Comparison of ENCODE assay signal across 23 mouse cellular contexts in the genomic region with DNA sequence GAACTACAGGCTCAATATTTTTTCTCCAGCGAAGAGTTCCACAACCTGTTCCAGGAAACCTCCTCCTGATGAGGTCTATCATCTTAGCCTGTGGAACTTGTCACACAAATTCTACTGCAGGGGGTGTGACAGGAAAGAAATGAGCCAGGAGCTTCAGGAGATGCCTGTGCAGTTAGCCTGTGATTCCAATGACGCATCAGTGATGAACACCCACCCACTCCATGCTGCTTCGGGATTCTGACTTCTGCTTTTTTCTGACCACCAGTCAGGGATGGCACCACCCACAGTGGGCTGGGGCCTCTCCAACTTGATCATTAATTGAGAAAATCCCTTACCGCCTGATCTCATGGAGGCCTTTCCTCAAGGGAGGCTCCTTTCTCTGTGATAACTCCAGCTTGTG. TPM values are rescaled to one million over a fixed set of nuclear protein-coding genes. Genes with fewer than 3 reads are reported as not detected.
DNase-seq lines count a peak whose midpoint lies in the region; ATAC-seq and TF ChIP-seq lines count a peak whose summit lies in the region.
"Had no signal": no experiment of that assay in that cellular context is flagged by ENCODE, and none has a peak within 500 bp of the region (broad histone marks: within the 10 kb centered on the region; RNA-seq: fewer than 3 reads in every experiment).

No protein-coding gene starts in this region.

- no peak for TF ChIP-seq EP300 in CH12.LX (IDR thresholded peaks at IDR 0.05; ENCODE audit: low read length)

- in situ Hi-C loops in CH12.LX (cut with MboI; ENCODE audit: low pct_ligation_motif_present, low pct_unique_long_range_greater_than_20kb, low sequenced_read_pairs), result no loop called here

- no peak overlapping the region for H3K27ac ChIP-seq in heart, embryonic 10.5 days
- no peak overlapping the region for H3K27ac ChIP-seq in CH12.LX (ENCODE audit: insufficient read depth, low read depth)
- no peak overlapping the region for H3K27ac ChIP-seq in embryonic facial prominence, embryonic 10.5 days (replicated peaks)
- H3K27ac ChIP-seq: forebrain, embryonic 12.5 days; heart, embryonic 13.5 days; hindbrain, embryonic 14.5 days; layer of hippocampus, adult 2 months; limb, embryonic 13.5 days; liver, embryonic 13.5 days; midbrain, embryonic 12.5 days; neural tube, embryonic 13.5 days had no signal

- no peaks in the 10 kb centered on the region for H3K79me2 ChIP-seq in CH12.LX (replicated peaks; ENCODE audit: control insufficient read depth, extremely low read depth, insufficient read depth, poor library complexity, severe bottlenecking)

- TF ChIP-seq CTCF in CH12.LX (conservative IDR thresholded peaks at IDR 0.05 in 1 of 2, IDR thresholded peaks at IDR 0.05 in 1 of 2; ENCODE audit: low read depth in 2 of 2, low read length in 2 of 2), result no peak

- no peak for TF ChIP-seq RAD21 in CH12.LX (IDR thresholded peaks at IDR 0.05; ENCODE audit: low read depth, low read length)

- H3K4me1 ChIP-seq in heart, embryonic 10.5 days, result peaks cover 13% of the 10 kb centered on the region
- H3K4me1 ChIP-seq in CH12.LX (ENCODE audit: control insufficient read depth in 1 of 2, insufficient read depth in 2 of 2), result peaks cover 2 to 11% of the 10 kb centered on the region in 2 experiments; a peak in 2 of 4 replicates
- H3K4me1 ChIP-seq in embryonic facial prominence, embryonic 10.5 days, result peaks cover 15% of the 10 kb centered on the region
- H3K4me1 ChIP-seq: liver, embryonic 13.5 days had no signal

- peak; percentile 47 for DNase-seq in heart, embryonic 10.5 days (ENCODE audit: low spot score)
- DNase-seq in heart, adult 18-20 months, result no peak
- peak; percentile 22 to 49 for DNase-seq in left cerebral cortex, adult 18-20 months (ENCODE audit: low spot score in 2 of 2)
- no peak for DNase-seq in left cerebral cortex, postnatal 4 days
- peak; percentile 20 for DNase-seq in CH12.LX (ENCODE audit: extremely low read depth)
- DNase-seq in thymus, postnatal 0 days (ENCODE audit: low spot score), result no peak
- no peak for DNase-seq in embryonic facial prominence, embryonic 10.5 days (ENCODE audit: low spot score)
- DNase-seq: adrenal gland, adult 8-10 months; cerebellum, adult 18-20 months; cerebellum, postnatal 36 days; gastrocnemius, postnatal 36 days; kidney, adult 8-10 months; liver, embryonic 13.5 days; lung, embryonic 14.5 days; thymus, postnatal 36 days had no signal

- no peak overlapping the region for H3K9ac ChIP-seq in CH12.LX (ENCODE audit: insufficient read depth, low read depth)
- H3K9ac ChIP-seq: forebrain, embryonic 12.5 days; heart, embryonic 13.5 days; hindbrain, embryonic 14.5 days; limb, embryonic 13.5 days; liver, embryonic 13.5 days; lung, embryonic 14.5 days; midbrain, embryonic 12.5 days; neural tube, embryonic 13.5 days had no signal

- ATAC-seq in common myeloid progenitor, adult 5-6 weeks (replicated peaks; ENCODE audit: low read depth, poor library complexity, severe bottlenecking), result peak; percentile 82

- TF ChIP-seq POLR2A in CH12.LX (IDR thresholded peaks at IDR 0.05; ENCODE audit: low read depth, low read length), result no peak

- intact Hi-C loops in left cerebral cortex, postnatal 4 days (cut with DNase I), result no loop called here

- dilution Hi-C loops in CH12.LX (cut with MboI; ENCODE audit: extremely low pct_ligation_motif_present, extremely low pct_unique_long_range_greater_than_20kb, low sequenced_read_pairs), result no loop called here

- WGBS in heart, embryonic 10.5 days, result 64% methylated on average over 4 of the region's 4 CpGs
- WGBS in embryonic facial prominence, embryonic 10.5 days, result 75% methylated on average over 4 of the region's 4 CpGs

- no peaks in the 10 kb centered on the region for H3K9me3 ChIP-seq in heart, embryonic 10.5 days
- no peaks in the 10 kb centered on the region for H3K9me3 ChIP-seq in CH12.LX (replicated peaks; ENCODE audit: low read length)
- no peaks in the 10 kb centered on the region for H3K9me3 ChIP-seq in embryonic facial prominence, embryonic 10.5 days
- H3K9me3 ChIP-seq: forebrain, embryonic 12.5 days; heart, embryonic 13.5 days; limb, embryonic 13.5 days; liver, embryonic 13.5 days; midbrain, embryonic 12.5 days; neural tube, embryonic 13.5 days had no signal

- H3K4me3 ChIP-seq in heart, embryonic 10.5 days, result no peak overlapping the region
- H3K4me3 ChIP-seq in CH12.LX (replicated peaks in 1 of 3; ENCODE audit: low read depth in 2 of 3, low read length in 2 of 3, poor library complexity in 1 of 3), result no peak overlapping the region
- H3K4me3 ChIP-seq in embryonic facial prominence, embryonic 10.5 days, result no peak overlapping the region
- H3K4me3 ChIP-seq: forebrain, embryonic 12.5 days; heart, embryonic 13.5 days; layer of hippocampus, adult 2 months; limb, embryonic 13.5 days; liver, embryonic 13.5 days; midbrain, embryonic 12.5 days; neural tube, embryonic 13.5 days had no signal

- H3K27me3 ChIP-seq in heart, embryonic 10.5 days (ENCODE audit: insufficient read depth, poor library complexity, severe bottlenecking), result no peaks in the 10 kb centered on the region
- H3K27me3 ChIP-seq in CH12.LX (replicated peaks), result no peaks in the 10 kb centered on the region
- no peaks in the 10 kb centered on the region for H3K27me3 ChIP-seq in embryonic facial prominence, embryonic 10.5 days (replicated peaks; ENCODE audit: low read depth, poor library complexity, severe bottlenecking)
- H3K27me3 ChIP-seq: forebrain, embryonic 12.5 days; heart, embryonic 13.5 days; limb, embryonic 13.5 days; liver, embryonic 13.5 days; neural tube, embryonic 13.5 days had no signal

- no peak overlapping the region for H3K4me2 ChIP-seq in CH12.LX (ENCODE audit: insufficient read depth, low read depth, poor library complexity, severe bottlenecking)
- H3K4me2 ChIP-seq: forebrain, embryonic 12.5 days; heart, embryonic 13.5 days; hindbrain, embryonic 14.5 days; limb, embryonic 13.5 days; liver, embryonic 13.5 days; lung, embryonic 14.5 days; midbrain, embryonic 12.5 days; neural tube, embryonic 13.5 days had no signal

- H3K36me3 ChIP-seq in heart, embryonic 10.5 days, result no peaks in the 10 kb centered on the region
- H3K36me3 ChIP-seq in CH12.LX (replicated peaks in 1 of 2; ENCODE audit: control insufficient read depth in 1 of 2, insufficient read depth in 1 of 2, low read length in 1 of 2), result peaks cover 0 to 2% of the 10 kb centered on the region in 2 experiments
- no peaks in the 10 kb centered on the region for H3K36me3 ChIP-seq in embryonic facial prominence, embryonic 10.5 days (replicated peaks)
- H3K36me3 ChIP-seq: forebrain, embryonic 12.5 days; heart, embryonic 13.5 days; limb, embryonic 13.5 days; liver, embryonic 13.5 days; midbrain, embryonic 12.5 days; neural tube, embryonic 13.5 days had no signal

TF ChIP-seq in CH12.LX, 34 proteins besides CTCF, POLR2A, EP300 and RAD21:
- no peak for TF ChIP-seq HCFC1 (IDR thresholded peaks at IDR 0.05; ENCODE audit: low read depth, low read length)
- TF ChIP-seq E2F4 (IDR thresholded peaks at IDR 0.05; ENCODE audit: insufficient replicate concordance, low read depth, low read length), result no peak
- no peak for TF ChIP-seq JUN (IDR thresholded peaks at IDR 0.05; ENCODE audit: insufficient read depth, low read depth, low read length)

RNA-seq across cellular contexts. Expression of a gene that starts 54.1 kb away (rescaled TPM):
- 31.5 and 58.1 TPM in 2 replicates for polyA plus RNA-seq in heart, embryonic 10.5 days (2016; fragmentation: Nextera tagmentation; extraction: Ambion mirVana)
- total RNA-seq in heart, adult 18-20 months (2021), result 1 to 10 TPM; 2.6 to 4.6 TPM
- 1 to 10 TPM; 2.3 to 2.6 TPM for total RNA-seq in left cerebral cortex, adult 18-20 months (2021)
- total RNA-seq in left cerebral cortex, postnatal 4 days (2021), result 1 to 10 TPM; 3.2 to 3.3 TPM
- total RNA-seq in CH12.LX (2012; rRNA removed) (37.0 and 44.5 TPM in 2 replicates), CH12.LX (2014; rRNA removed) (66.3 and 70.6 TPM in 2 replicates)
- polyA plus RNA-seq in CH12.LX (2012; ENCODE audit: insufficient read length, low read depth), result 59.2 and 74.4 TPM in 2 replicates
- 40.0 and 57.5 TPM in 2 replicates for total RNA-seq in common myeloid progenitor, adult 5-6 weeks (2017)
- 36.4 and 37.8 TPM in 2 replicates for polyA plus RNA-seq in thymus, postnatal 0 days (2015; fragmentation: Nextera tagmentation; extraction: Ambion mirVana)
- 110 and 112 TPM in 2 replicates for polyA plus RNA-seq in embryonic facial prominence, embryonic 10.5 days (2016; fragmentation: Nextera tagmentation; extraction: Ambion mirVana)

Comparison
In these comparisons a context has a peak if more than half of its experiments do, and no peak if none do; other contexts are left out.
1. DNase-seq: peak in heart, embryonic 10.5 days (single experiment), left cerebral cortex, adult 18-20 months (2 of 2) and CH12.LX (single experiment); none in heart, adult 18-20 months (0 of 2), left cerebral cortex, postnatal 4 days (single experiment), thymus, postnatal 0 days (single experiment) and embryonic facial prominence, embryonic 10.5 days (single experiment).